Mouse (Mus musculus) C2C12 (cell line): ENCODE data around the gene Gm6525.

Experiments used
- CTCF ChIP-seq: IDR thresholded peaks from one replicate; pipeline ENCODE4 v1.5.1; 2011; ENCODE audit not compliant: control insufficient read depth, insufficient read depth, insufficient read length
- MYOG ChIP-seq: IDR thresholded peaks from one replicate; pipeline ENCODE4 v1.6.1; 2011; ENCODE audit not compliant: control insufficient read depth, insufficient read length; ENCODE audit errors: extremely low read depth
- USF1 ChIP-seq: IDR thresholded peaks from one replicate; pipeline ENCODE4 v1.6.1; 2011; ENCODE audit warnings: low read depth, mild to moderate bottlenecking, control low read depth, moderate library complexity

DNA sequence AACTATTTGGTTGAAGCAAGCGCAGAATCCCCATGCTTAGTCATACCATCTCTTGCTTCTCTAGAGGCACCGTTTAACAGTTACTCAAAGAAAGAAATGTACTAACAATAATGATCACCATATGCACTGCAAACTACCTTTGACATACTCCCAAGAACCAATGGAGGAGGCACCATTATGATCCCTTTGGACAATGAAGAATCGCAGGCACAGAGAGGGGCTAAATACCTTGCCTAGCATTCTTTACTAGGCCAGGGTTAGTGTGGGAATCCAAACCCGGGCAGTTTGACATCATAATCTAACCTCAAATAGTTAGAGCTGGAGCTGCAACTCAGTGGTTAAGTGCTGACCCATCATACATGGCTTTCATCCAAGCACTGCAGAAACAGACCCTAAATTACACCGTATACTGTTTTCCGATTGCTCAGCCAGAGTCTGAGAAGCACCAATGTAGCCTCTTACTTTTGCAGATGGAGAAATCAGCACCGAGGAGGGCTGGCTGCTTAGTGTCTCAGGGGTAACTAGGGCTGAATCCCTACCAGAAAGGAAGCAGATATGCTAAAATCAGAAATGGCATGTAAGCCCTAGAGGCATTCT, 35.1 kb downstream of the Gm6525 start:
- TF ChIP-seq MYOG (no peak), CTCF (no peak), USF1 (no peak)
